Mouse (Mus musculus) C3H10T1/2 (cell line): ENCODE measurements around the gene Rnd3. TPM values are rescaled to one million over a fixed set of nuclear protein-coding genes. Genes with fewer than 3 reads are reported as not detected.

Experiments
- polyA plus RNA-seq, 2 experiments: library from polyadenylated mRNA; unstranded; fragments of >200 nt; fragmentation: generic; extraction: Trizol; gene quantifications; one replicate each; pipeline ENCODE4 v1.2.1; 2012; ENCODE audit warnings: missing spikeins in 2 of 2

Rnd3 gene
- polyA plus RNA-seq: 10 to 100 TPM in 1 of 2 experiments, under 1 TPM in 1; 0.39 to 19.4 TPM

GRCm38 (mm10) chr2:51148975-51149374 lies at the start of gene Rnd3:
Gene Rnd3, minus strand, starts transcription at chr2:51149111.

